Mouse (Mus musculus): ENCODE results near the gene Isy1.

GRCm38 (mm10) chr6:87802462-87802861 is 36.1 kb downstream of the Isy1 start:
- TF ChIP-seq POLR2A (IDR thresholded peaks at IDR 0.05; ENCODE audit: low read depth, low read length): no peak
- TF ChIP-seq MXI1 (IDR thresholded peaks at IDR 0.05; ENCODE audit: low read depth, low read length): no peak
- TF ChIP-seq EP300 (IDR thresholded peaks at IDR 0.05; ENCODE audit: low read length): no peak

All from CH12.LX (cell line).